Mouse (Mus musculus) MEL (cell line): ENCODE measurements at regions not wholly inside any gene's neighbourhood (a gene's known extent, or its start where the extent isn't known, plus 50 kb on each side); places are given as distances from the start of the nearest gene placed in this dataset.

Experiments used
- DNase-seq: peaks from one replicate; pipeline ENCODE4 v3.0.0; 2011; ENCODE audit warnings: low read depth, low spot score
- H3K27ac ChIP-seq: 2 replicates; pipeline ENCODE4 v1.5.1; 2012; ENCODE audit warnings: low read depth, mild to moderate bottlenecking, control low read depth, low read length, moderate library complexity; ENCODE audit not compliant: control insufficient read depth
- H3K27me3 ChIP-seq, 2 experiments: fragments of 150-350 bp in 1 of 2; sonication (generic) in 1 of 2; 2 replicates each; pipeline ENCODE4 v1.6.1; 2012; ENCODE audit warnings: low read length in 2 of 2, mild to moderate bottlenecking in 2 of 2, improper control_type of control experiment in 1 of 2, moderate library complexity in 1 of 2; ENCODE audit not compliant: insufficient read depth in 2 of 2, control insufficient read depth in 1 of 2
- H3K36me3 ChIP-seq, 2 experiments: 2 replicates each; pipeline ENCODE4 v1.6.1; 2012 to 2014; ENCODE audit warnings: low read length in 2 of 2, improper control_type of control experiment in 1 of 2, inconsistent platforms in 1 of 2, mild to moderate bottlenecking in 1 of 2; ENCODE audit not compliant: insufficient read depth in 2 of 2, control insufficient read depth in 1 of 2
- H3K4me1 ChIP-seq, 2 experiments: fragments of 150-350 bp in 1 of 2; sonication (generic) in 1 of 2; 2 replicates each; pipeline ENCODE4 v1.6.1; 2012; ENCODE audit warnings: low read length in 2 of 2, improper control_type of control experiment in 1 of 2, mild to moderate bottlenecking in 1 of 2; ENCODE audit not compliant: insufficient read depth in 2 of 2, control insufficient read depth in 1 of 2
- H3K4me3 ChIP-seq, 2 experiments: fragments of 150-350 bp in 1 of 2; sonication (generic) in 1 of 2; 2 replicates each; pipeline ENCODE4 v1.5.1; 2012; ENCODE audit warnings: low read depth in 2 of 2, low read length in 2 of 2, mild to moderate bottlenecking in 2 of 2, moderate library complexity in 2 of 2, control low read depth in 1 of 2, improper control_type of control experiment in 1 of 2; ENCODE audit not compliant: control insufficient read depth in 1 of 2, insufficient read depth in 1 of 2
- H3K79me2 ChIP-seq: 2 replicates; pipeline ENCODE4 v1.6.1; 2012; ENCODE audit warnings: mild to moderate bottlenecking, low read length, moderate library complexity; ENCODE audit not compliant: control insufficient read depth, poor library complexity, insufficient read depth
- H3K9ac ChIP-seq: 2 replicates; pipeline ENCODE4 v1.6.1; 2012; ENCODE audit warnings: low read depth, mild to moderate bottlenecking, control low read depth, low read length, moderate library complexity; ENCODE audit not compliant: control insufficient read depth, poor library complexity, severe bottlenecking
- H3K9me3 ChIP-seq: fragments of 150-350 bp; sonication (generic); replicated peaks from 2 replicates; pipeline ENCODE4 v1.6.1; 2012; ENCODE audit warnings: mild to moderate bottlenecking, low read length, improper control_type of control experiment, moderate library complexity; ENCODE audit not compliant: insufficient read depth
- BHLHE40 ChIP-seq: IDR thresholded peaks from 2 replicates; pipeline ENCODE4 v1.6.1; 2012; ENCODE audit warnings: low read depth, mild to moderate bottlenecking, inconsistent platforms, low read length, improper control_type of control experiment, borderline replicate concordance
- CHD1 ChIP-seq: IDR thresholded peaks from 2 replicates; pipeline ENCODE4 v1.6.1; 2012; ENCODE audit warnings: low read depth, mild to moderate bottlenecking, inconsistent platforms, low read length, improper control_type of control experiment
- ELF1 ChIP-seq: IDR thresholded peaks from 2 replicates; pipeline ENCODE4 v1.6.1; 2014; ENCODE audit warnings: low read depth, mild to moderate bottlenecking, inconsistent platforms, low read length, improper control_type of control experiment, moderate library complexity
- EP300 ChIP-seq, 2 experiments: IDR thresholded peaks; 2 replicates each; pipeline ENCODE4 v1.6.1; 2011; ENCODE audit warnings: improper control_type of control experiment in 2 of 2, low read length in 2 of 2, low read depth in 1 of 2, mild to moderate bottlenecking in 1 of 2
- GABPA ChIP-seq: IDR thresholded peaks from 2 replicates; pipeline ENCODE4 v1.6.1; 2012; ENCODE audit warnings: low read depth, mild to moderate bottlenecking, inconsistent platforms, low read length, improper control_type of control experiment, moderate library complexity
- GATA1 ChIP-seq: IDR thresholded peaks from 2 replicates; pipeline ENCODE4 v1.6.1; 2011; ENCODE audit warnings: low read depth, low read length, improper control_type of control experiment
- JUND ChIP-seq: IDR thresholded peaks from 2 replicates; pipeline ENCODE4 v1.6.1; 2011; ENCODE audit warnings: low read depth, mild to moderate bottlenecking, improper control_type of control experiment, low read length
- KAT2A ChIP-seq: conservative IDR thresholded peaks from 2 replicates; pipeline ENCODE4 v1.6.1; 2012; ENCODE audit warnings: low read depth, low read length, improper control_type of control experiment, inconsistent platforms
- MAX ChIP-seq: IDR thresholded peaks from 2 replicates; pipeline ENCODE4 v1.6.1; 2011; ENCODE audit warnings: low read length, improper control_type of control experiment
- MYB ChIP-seq: IDR thresholded peaks from 2 replicates; pipeline ENCODE4 v1.6.1; 2011; ENCODE audit warnings: mild to moderate bottlenecking, low read depth, low read length, improper control_type of control experiment
- POLR2AphosphoS5 ChIP-seq: IDR thresholded peaks from 2 replicates; pipeline ENCODE4 v1.6.1; 2012; ENCODE audit warnings: low read depth, borderline replicate concordance, mild to moderate bottlenecking, inconsistent platforms, low read length, moderate library complexity, mixed read lengths
- RCOR1 ChIP-seq: IDR thresholded peaks from 2 replicates; pipeline ENCODE4 v1.6.1; 2012; ENCODE audit warnings: low read depth, mild to moderate bottlenecking, inconsistent platforms, low read length, improper control_type of control experiment
- SIN3A ChIP-seq: IDR thresholded peaks from 2 replicates; pipeline ENCODE4 v1.6.1; 2012; ENCODE audit warnings: low read length, improper control_type of control experiment, inconsistent platforms
- TBP ChIP-seq: IDR thresholded peaks from 2 replicates; pipeline ENCODE4 v1.8.0; 2011; ENCODE audit warnings: low read depth, low read length, improper control_type of control experiment
- TCF12 ChIP-seq: IDR thresholded peaks from 2 replicates; pipeline ENCODE4 v1.6.1; 2014; ENCODE audit warnings: low read depth, mild to moderate bottlenecking, inconsistent platforms, low read length, improper control_type of control experiment, moderate library complexity
- USF1 ChIP-seq: IDR thresholded peaks from 2 replicates; pipeline ENCODE4 v1.6.1; 2014; ENCODE audit warnings: low read depth, mild to moderate bottlenecking, inconsistent platforms, low read length, improper control_type of control experiment, moderate library complexity
- USF2 ChIP-seq, 2 experiments: IDR thresholded peaks; 2 replicates each; pipeline ENCODE4 v1.6.1; 2011 to 2012; ENCODE audit warnings: improper control_type of control experiment in 2 of 2, low read length in 2 of 2, borderline replicate concordance in 1 of 2, inconsistent platforms in 1 of 2, low read depth in 1 of 2, mild to moderate bottlenecking in 1 of 2; ENCODE audit not compliant: insufficient read depth in 1 of 2
- ZKSCAN1 ChIP-seq: IDR thresholded peaks from 2 replicates; pipeline ENCODE4 v1.6.1; 2012; ENCODE audit warnings: low read depth, mild to moderate bottlenecking, inconsistent platforms, low read length, improper control_type of control experiment, moderate library complexity
- ZMIZ1 ChIP-seq: IDR thresholded peaks from 2 replicates; pipeline ENCODE4 v1.6.1; 2012; ENCODE audit warnings: low read depth, mild to moderate bottlenecking, inconsistent platforms, low read length, improper control_type of control experiment, moderate library complexity
- ZNF384 ChIP-seq: IDR thresholded peaks from 2 replicates; pipeline ENCODE4 v1.6.1; 2012; ENCODE audit warnings: low read depth, mild to moderate bottlenecking, inconsistent platforms, low read length, improper control_type of control experiment

DNA sequence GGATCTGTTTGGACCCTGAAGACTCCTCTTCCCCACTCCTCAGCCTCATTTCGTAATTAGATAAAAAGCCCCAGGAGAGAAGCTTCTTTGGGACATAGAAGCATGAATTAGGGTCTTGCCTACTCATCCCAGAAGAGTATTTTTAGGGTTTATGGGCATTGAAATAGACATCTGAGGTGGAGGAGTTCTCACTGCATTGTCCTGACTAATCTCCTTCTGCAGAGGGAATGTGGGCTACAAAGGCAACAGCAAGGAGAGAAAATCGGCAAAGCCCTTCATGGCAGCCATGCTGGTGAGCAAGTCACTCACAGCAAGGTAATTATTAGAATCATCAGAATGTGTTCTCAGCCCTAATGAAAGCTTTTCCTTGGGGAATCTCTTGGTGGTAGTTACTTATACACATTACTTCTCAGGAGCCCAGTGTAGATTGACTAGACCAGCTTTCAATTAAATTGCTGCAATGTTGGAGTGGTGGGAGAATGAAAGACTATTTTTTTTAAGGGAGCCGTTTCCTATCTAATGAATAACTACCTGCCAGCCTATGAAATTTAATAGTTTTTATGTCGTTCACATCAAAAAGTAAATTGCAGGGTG is 68.3 kb upstream of the Pex5l start:
- no peak overlapping the region for H3K4me3 ChIP-seq
- no peak for TF ChIP-seq KAT2A
- no peak for TF ChIP-seq MAX
- no peak for TF ChIP-seq MYB
- TF ChIP-seq POLR2AphosphoS5: no peak
- TF ChIP-seq USF1: no peak
- TF ChIP-seq GABPA: no peak
- TF ChIP-seq ZMIZ1: no peak
- TF ChIP-seq EP300 (IDR thresholded peaks at IDR 0.05; ENCODE audit: low read depth in 1 of 2, low read length in 2 of 2): no peak
- TF ChIP-seq SIN3A: no peak
- no peak for TF ChIP-seq CHD1
- TF ChIP-seq ZKSCAN1: no peak
- no peak for TF ChIP-seq JUND
- TF ChIP-seq USF2 (IDR thresholded peaks at IDR 0.05; ENCODE audit: borderline replicate concordance in 1 of 2, insufficient read depth in 1 of 2, low read depth in 1 of 2, low read length in 2 of 2): no peak
- TF ChIP-seq BHLHE40: no peak
- TF ChIP-seq TBP: no peak
- TF ChIP-seq TCF12: no peak
- no peak for TF ChIP-seq ELF1
- no peak for TF ChIP-seq ZNF384
- TF ChIP-seq GATA1: no peak
- no peak for TF ChIP-seq RCOR1
- TF ChIP-seq, all 39 proteins: peak for 0
- H3K9ac ChIP-seq: no peak overlapping the region
- DNase-seq: no peak
- no peaks in the 10 kb centered on the region for H3K9me3 ChIP-seq
- no peaks in the 10 kb centered on the region for H3K4me1 ChIP-seq
- no peak overlapping the region for H3K27ac ChIP-seq
- H3K79me2 ChIP-seq: no peaks in the 10 kb centered on the region
- H3K36me3 ChIP-seq: no peaks in the 10 kb centered on the region
- H3K27me3 ChIP-seq: no peaks in the 10 kb centered on the region
